Mouse (Mus musculus): ENCODE measurements at regions not wholly inside any gene's neighbourhood (a gene's known extent, or its start where the extent isn't known, plus 50 kb on each side); places are given as distances from the start of the nearest gene placed in this dataset.

GRCm38 (mm10) chr13:107721901-107722300 is 322.3 kb upstream of the Smim15 start:
- TF ChIP-seq CTCF (conservative IDR thresholded peaks at IDR 0.05; ENCODE audit: low read length) (no peak), POU5F1 (IDR thresholded peaks at IDR 0.05; ENCODE audit: borderline replicate concordance, low read length) (no peak), NANOG (IDR thresholded peaks at IDR 0.05; ENCODE audit: borderline replicate concordance, low read length) (no peak)

Data from E14TG2a.4 (cell line).